Mouse (Mus musculus) liver, postnatal 0 days (tissue): ENCODE measurements around the gene Mrps7. TPM values are rescaled to one million over a fixed set of nuclear protein-coding genes. Genes with fewer than 3 reads are reported as not detected.
A peak's percentile ranks its signal among the peaks of the same experiment; 100 is the strongest.

ENCODE experiments used
- ATAC-seq: fragments of 200-750 bp; cut with Nextera tagmentation; 2 replicates; pipeline ENCODE4 v1.8.0; 2017; ENCODE audit warnings: mild to moderate bottlenecking, moderate library complexity
- DNase-seq: peaks from one replicate; pipeline ENCODE4 v3.0.0-alpha.2; 2016
- H3K27ac ChIP-seq: fragments of 300-500 bp; sonication (generic); 2 replicates; pipeline ENCODE4 v1.5.1; 2014; ENCODE audit warnings: antibody characterized with exemption, moderate library complexity, mild to moderate bottlenecking, low read depth
- H3K27me3 ChIP-seq: fragments of 300-500 bp; sonication (generic); 2 replicates; pipeline ENCODE4 v1.6.1; 2014; ENCODE audit warnings: low read length, control low read depth, mixed read lengths; ENCODE audit not compliant: insufficient read depth
- H3K36me3 ChIP-seq: fragments of 300-500 bp; sonication (generic); replicated peaks from 2 replicates; pipeline ENCODE4 v1.6.1; 2014; ENCODE audit warnings: mild to moderate bottlenecking, control low read depth, low read length, moderate library complexity, mixed read lengths; ENCODE audit not compliant: insufficient read depth
- H3K4me1 ChIP-seq: fragments of 300-500 bp; sonication (generic); 2 replicates; pipeline ENCODE4 v1.6.1; 2014; ENCODE audit warnings: antibody characterized with exemption, mild to moderate bottlenecking, control low read depth; ENCODE audit not compliant: insufficient read depth
- H3K4me2 ChIP-seq: fragments of 300-500 bp; sonication (generic); 2 replicates; pipeline ENCODE4 v1.6.1; 2014; ENCODE audit warnings: low read depth, mild to moderate bottlenecking, low read length, moderate library complexity, mixed read lengths
- H3K4me3 ChIP-seq: fragments of 300-500 bp; sonication (generic); 2 replicates; pipeline ENCODE4 v1.5.1; 2014; ENCODE audit warnings: low read depth, low read length
- H3K9ac ChIP-seq: fragments of 300-500 bp; sonication (generic); replicated peaks from 2 replicates; pipeline ENCODE4 v1.6.1; 2014; ENCODE audit warnings: mild to moderate bottlenecking, moderate library complexity
- H3K9me3 ChIP-seq: fragments of 300-500 bp; sonication (generic); 2 replicates; pipeline ENCODE4 v1.6.1; 2016; ENCODE audit warnings: mild to moderate bottlenecking, control low read depth, low read length, mixed read lengths
- CTCF ChIP-seq: sonication (generic); IDR thresholded peaks from 2 replicates; pipeline ENCODE4 v1.5.1; 2016; ENCODE audit warnings: antibody characterized with exemption, low read depth
- EP300 ChIP-seq: IDR thresholded peaks from 2 replicates; pipeline ENCODE4 v1.6.1; 2016; ENCODE audit warnings: antibody characterized with exemption, low read depth, mild to moderate bottlenecking
- WGBS: fragments of 180-500 bp; shearing (Covaris S2); extraction: QIAGEN DNeasy Blood & Tissue Kit; methylation state at CpG from one replicate; pipeline ENCODE4 v1.1.7; 2014; ENCODE audit not compliant: insufficient replicate concordance; 5-methylcytosine and 5-hydroxymethylcytosine counted together
- polyA plus RNA-seq: library from polyadenylated mRNA; unstranded; fragments of >200 nt; fragmentation: Nextera tagmentation; extraction: Ambion mirVana; gene quantifications from 2 replicates; pipeline ENCODE4 v1.2.1, GENCODE M21; 2015

Gene Mrps7
- polyA plus RNA-seq, 1 experiment from 2014 or later: 48.9 TPM

DNA sequence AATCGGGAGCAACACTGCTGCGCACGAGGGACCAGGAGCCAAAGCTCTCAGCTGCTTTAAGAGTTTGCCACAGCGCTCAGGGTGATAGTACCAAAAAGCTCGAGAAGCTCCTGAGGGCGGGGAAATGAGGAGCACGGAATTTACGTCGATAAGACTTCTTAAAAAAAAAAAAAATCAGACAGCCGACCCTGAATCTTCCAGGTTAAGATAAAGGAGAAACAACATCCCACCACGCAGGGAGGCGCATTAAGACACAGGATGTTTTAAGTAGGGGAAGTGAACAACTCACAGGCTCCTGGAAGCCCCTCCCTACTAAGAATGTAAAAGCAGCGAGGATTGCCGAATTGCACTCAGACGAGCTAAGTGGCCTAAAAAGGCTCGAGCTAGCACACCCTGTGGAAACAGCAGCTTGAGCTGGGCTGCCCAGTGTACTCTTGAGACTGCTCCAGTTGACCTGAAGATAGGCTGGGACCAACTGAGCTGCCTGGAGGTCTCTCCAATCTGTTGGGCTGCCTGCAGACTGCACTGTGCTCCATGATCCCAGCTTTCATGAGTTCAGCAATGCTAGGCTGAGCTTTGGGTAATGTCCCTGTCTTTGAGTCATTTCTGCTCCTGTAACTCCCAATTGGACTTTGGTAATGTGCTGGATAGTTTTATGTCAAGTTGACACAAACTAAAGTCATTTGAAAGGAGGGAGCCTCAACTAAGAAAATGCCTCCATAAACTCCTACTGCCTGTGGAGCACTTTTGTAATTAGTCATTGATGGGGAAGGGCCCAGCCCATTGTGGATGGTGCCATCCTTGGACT is 9.6 kb downstream of the Mrps7 start:
- Histone ChIP-seq H3K4me3 (peak overlapping the region; percentile 62), H3K4me2 (peak overlapping the region; percentile 97), H3K4me1 (peaks cover 19% of the 10 kb centered on the region), H3K36me3 (peaks cover 25% of the 10 kb centered on the region), H3K27me3 (no peaks in the 10 kb centered on the region), H3K9ac (peak overlapping the region; percentile 81), H3K9me3 (no peaks in the 10 kb centered on the region), H3K27ac (peak overlapping the region; percentile 99)
- peak; percentile 3 for ATAC-seq
- under 1% methylated on average over 16 of the region's 16 CpGs for WGBS
- DNase-seq: peak; percentile 37
- no peak for TF ChIP-seq EP300
- TF ChIP-seq CTCF: no peak

DNA sequence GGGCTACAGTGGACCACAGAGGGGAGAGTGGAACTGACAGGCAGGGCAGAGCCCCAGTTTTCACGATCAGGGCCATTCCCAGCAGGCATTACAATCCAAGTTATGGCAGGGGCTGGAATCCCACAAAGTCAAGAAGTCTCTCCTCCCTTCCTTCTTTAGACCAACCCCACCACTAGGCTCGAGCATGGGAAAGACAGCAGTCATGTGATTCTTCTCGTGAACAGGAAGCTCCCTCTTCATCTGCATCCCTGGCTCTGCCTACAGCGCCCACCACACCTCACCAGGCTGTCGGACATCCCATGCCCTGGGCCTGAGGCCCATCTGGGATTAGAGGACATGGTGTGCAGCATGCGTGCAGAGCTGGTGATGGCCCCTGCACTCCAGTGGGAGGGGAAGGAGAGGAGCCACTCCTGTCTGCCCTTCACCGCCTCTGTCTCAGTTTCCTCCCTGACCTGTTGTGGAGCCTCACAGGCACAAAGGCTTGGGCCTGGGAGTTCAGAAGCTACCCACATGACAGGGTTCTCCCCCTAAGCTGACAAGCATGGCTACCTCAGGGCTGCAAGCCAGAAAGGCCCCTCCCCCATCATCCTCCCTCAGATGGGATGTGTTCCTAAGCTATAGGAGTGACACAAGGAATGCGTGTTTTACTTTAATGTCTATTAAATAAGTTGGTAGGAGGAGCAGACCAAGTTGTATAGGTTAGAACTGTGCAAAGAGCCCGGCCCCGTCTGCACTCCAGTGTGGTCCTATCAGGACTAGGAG is 10.8 kb downstream of the Mrps7 start:
- no peak overlapping the region for H3K9ac ChIP-seq
- no peak for ATAC-seq
- no peak overlapping the region for H3K4me3 ChIP-seq
- H3K36me3 ChIP-seq: peaks cover 13% of the 10 kb centered on the region
- H3K4me1 ChIP-seq: peaks cover 19% of the 10 kb centered on the region
- no peaks in the 10 kb centered on the region for H3K9me3 ChIP-seq
- no peaks in the 10 kb centered on the region for H3K27me3 ChIP-seq
- TF ChIP-seq EP300 (no peak), CTCF (no peak)
- no peak overlapping the region for H3K27ac ChIP-seq
- 80% methylated on average over 10 of the region's 10 CpGs for whole genome bisulfite sequencing
- no peak for DNase-seq
- H3K4me2 ChIP-seq: no peak overlapping the region

DNA sequence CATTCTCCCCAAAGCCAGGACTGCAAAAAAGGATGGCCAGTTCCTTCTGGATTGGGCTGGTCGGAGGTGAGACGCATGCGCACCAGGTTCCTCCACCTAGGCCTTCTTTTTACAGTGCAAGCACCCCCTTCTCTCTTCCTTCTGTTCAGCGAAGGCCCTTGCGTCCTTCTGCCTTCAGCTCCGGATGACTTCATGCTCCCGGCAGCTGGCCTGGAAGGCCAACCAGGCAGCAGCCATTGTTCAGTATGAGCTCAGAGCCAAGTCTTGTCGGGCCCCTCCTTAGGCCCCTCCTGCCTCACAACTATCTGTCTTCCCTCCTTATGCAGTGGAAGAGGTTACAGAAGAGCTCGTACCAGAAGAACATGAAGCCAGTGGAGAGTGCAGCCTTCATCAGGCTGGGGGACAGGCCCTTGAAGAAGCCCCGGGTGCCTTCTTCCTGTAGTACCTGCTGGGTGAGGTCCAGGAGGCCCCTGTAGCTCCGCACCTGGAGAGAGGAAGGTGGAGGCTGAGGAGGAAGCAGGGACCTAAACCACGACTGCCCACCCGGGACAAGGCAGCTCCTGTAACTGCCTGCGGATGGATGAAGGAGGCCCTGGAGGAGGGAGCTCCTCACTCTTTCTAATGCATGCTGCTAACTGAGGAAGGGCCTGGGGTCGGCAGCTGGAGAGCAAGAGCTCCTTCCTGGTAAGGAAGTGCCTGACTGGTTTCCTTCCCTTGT is 11.5 kb downstream of the Mrps7 start:
- Histone ChIP-seq H3K36me3 (peaks cover 11% of the 10 kb centered on the region), H3K27ac (no peak overlapping the region), H3K27me3 (no peaks in the 10 kb centered on the region), H3K4me1 (peaks cover 19% of the 10 kb centered on the region), H3K9ac (no peak overlapping the region), H3K9me3 (no peaks in the 10 kb centered on the region), H3K4me2 (no peak overlapping the region), H3K4me3 (no peak overlapping the region)
- no peak for ATAC-seq
- peak; percentile 12 for DNase-seq
- 76% methylated on average over 14 of the region's 15 CpGs for WGBS
- no peak for TF ChIP-seq CTCF
- TF ChIP-seq EP300: no peak

DNA sequence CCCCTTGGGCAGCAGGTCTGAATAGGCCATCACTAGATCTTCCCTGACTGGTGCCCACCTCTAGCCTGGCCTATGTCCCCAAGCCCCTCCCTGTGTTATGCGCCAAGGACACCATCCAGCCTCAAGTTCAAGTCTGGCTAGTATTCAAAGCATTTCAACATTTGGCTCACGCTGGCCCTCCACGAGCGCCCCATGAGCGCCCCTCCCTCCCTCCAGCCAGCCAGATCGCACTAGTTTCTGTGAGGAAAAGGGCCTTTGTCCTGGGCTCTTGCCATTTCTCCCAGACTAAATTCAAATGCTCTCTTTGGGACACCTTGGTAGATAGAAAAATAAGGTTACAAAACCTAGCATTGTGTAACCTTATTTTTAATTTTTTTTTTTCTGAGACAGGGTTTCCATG is 12.2 kb downstream of the Mrps7 start:
- DNase-seq: no peak
- peaks cover 15% of the 10 kb centered on the region for H3K36me3 ChIP-seq
- H3K27ac ChIP-seq: no peak overlapping the region
- H3K4me3 ChIP-seq: no peak overlapping the region
- peaks cover 19% of the 10 kb centered on the region for H3K4me1 ChIP-seq
- no peak for ATAC-seq
- 86% methylated on average over 6 of the region's 6 CpGs for WGBS
- TF ChIP-seq EP300 (no peak), CTCF (no peak)
- H3K9ac ChIP-seq: no peak overlapping the region
- H3K4me2 ChIP-seq: no peak overlapping the region
- no peaks in the 10 kb centered on the region for H3K27me3 ChIP-seq
- no peaks in the 10 kb centered on the region for H3K9me3 ChIP-seq

DNA sequence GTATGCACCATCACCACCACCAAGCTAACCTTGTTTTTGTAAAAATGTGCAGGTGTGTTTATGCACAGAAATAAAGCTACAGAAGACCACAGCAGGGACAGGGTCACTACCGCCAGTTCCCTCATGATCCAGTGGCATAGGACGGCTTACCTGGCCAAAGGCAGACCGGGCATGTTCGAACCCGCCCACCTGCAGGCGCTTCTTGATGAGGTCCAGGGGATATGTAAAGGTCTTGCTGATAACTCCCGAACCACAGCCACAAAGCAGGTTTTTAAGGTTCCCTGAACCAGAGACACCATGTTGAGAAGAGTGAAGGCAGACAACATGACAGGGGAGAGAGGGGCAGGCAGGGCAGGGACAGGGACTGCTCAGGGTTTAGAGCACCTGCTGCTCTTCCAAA is 12.6 kb downstream of the Mrps7 start:
- DNase-seq: no peak
- Histone ChIP-seq H3K4me3 (no peak overlapping the region), H3K27ac (no peak overlapping the region), H3K4me1 (peaks cover 15% of the 10 kb centered on the region), H3K9ac (no peak overlapping the region), H3K27me3 (no peaks in the 10 kb centered on the region), H3K36me3 (peaks cover 20% of the 10 kb centered on the region), H3K9me3 (no peaks in the 10 kb centered on the region), H3K4me2 (no peak overlapping the region)
- 85% methylated on average over 7 of the region's 7 CpGs for WGBS
- no peak for ATAC-seq
- no peak for TF ChIP-seq EP300
- TF ChIP-seq CTCF: no peak

DNA sequence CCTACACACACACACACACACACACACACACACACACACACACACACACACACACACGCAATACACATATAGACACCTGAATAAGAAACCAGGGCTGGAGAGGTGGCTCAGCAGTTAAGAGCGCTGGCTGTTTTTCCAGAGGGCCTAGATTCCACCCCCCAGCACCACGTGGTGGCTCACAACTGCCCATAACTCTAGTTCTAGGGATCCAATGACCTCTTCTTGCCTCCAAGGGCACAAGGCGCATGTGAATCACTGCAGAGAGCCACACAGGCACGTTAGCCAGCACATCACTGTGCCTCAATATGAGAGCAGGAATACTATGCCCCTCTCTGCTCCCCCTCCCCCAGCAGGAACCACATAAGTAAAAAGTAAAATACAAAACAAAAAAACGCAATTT is 13.2 kb downstream of the Mrps7 start:
- TF ChIP-seq CTCF (no peak), EP300 (no peak)
- no peak for ATAC-seq
- H3K9ac ChIP-seq: no peak overlapping the region
- H3K9me3 ChIP-seq: no peaks in the 10 kb centered on the region
- H3K27ac ChIP-seq: no peak overlapping the region
- H3K4me3 ChIP-seq: no peak overlapping the region
- no peak for DNase-seq
- no peaks in the 10 kb centered on the region for H3K27me3 ChIP-seq
- H3K4me2 ChIP-seq: no peak overlapping the region
- peaks cover 22% of the 10 kb centered on the region for H3K36me3 ChIP-seq
- 75% methylated on average over 6 of the region's 6 CpGs for WGBS
- H3K4me1 ChIP-seq: peaks cover 9% of the 10 kb centered on the region
